Mouse (Mus musculus) adipose tissue, adult 10 weeks (tissue): ENCODE data around the gene Maco1. TPM values are rescaled to one million over a fixed set of nuclear protein-coding genes. Genes with fewer than 3 reads are reported as not detected.

Experiments used
- polyA plus RNA-seq: library from polyadenylated mRNA; stranded (reverse); fragments of 350-450 nt; fragmentation: Illumina TruSeq; extraction: RNeasy Lipid Tissue Mini Kit (QIAGEN cat#74804); gene quantifications from one replicate; pipeline ENCODE4 v1.2.3, GENCODE M21; 2014; ENCODE audit warnings: low read depth, low replicate concordance

Maco1 gene
- polyA plus RNA-seq, result 39.7 TPM

DNA sequence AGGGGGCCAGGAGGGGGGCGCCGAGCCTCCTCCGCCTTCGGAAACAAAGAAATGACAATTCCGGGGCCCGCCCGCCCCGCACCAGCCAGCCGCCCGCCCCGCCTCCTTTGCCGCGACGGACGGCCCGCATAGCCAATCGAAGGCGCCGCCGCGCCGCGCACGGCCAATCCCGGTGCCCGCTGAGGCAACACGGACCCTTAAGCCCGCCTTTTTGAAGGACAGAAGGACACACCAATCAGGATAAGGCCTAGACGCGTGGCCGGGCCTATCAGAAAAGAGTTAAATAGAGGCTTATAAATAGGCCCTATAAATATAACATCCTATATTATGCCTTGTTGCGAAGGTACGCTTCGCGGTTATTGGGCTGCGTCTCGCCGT lies at the start of gene Maco1:
TSS of gene Maco1 (minus strand) at position 87 of the 378 bp plus-strand sequence.

DNA sequence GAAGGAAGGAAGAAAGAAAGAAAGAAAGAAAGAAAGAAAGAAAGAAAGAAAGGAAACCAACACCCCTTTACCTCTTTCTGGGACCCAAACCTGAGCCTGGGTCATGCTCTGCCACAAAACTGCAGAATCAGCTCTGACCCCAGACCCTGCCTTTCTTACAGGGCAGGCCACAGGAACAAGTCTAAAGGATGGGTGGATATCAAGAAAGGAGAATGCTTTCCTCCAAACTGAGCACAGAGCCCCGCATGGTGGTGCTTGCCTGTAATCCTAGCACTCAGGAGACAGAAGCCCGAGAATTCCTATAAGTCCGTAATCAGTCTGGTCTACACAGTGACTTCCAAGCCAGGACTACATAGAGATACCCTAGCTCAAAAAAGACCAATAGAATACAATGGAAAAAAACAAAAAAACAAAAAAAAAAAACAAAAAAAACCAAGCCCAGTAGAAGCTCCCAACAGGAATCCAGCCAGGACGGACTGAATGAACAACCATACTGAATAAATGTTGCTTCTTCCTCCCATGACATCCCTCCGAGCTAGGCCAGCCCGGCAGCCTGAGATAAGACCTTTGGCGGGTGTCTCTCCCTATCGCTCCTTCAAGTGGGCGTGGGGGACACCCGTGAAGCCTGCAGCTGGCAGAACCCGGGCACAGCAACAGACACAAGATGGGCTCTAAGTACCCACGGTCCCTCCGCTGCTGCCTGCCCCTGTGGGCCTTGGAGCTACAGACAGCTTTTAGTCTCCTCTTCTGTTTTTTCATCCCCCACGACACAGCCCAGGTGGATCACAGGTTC lies 11.0 kb upstream of the Maco1 start, which contains the start of gene Rhd:
TSS of gene Rhd (plus strand) at position 600 of the 793 bp plus-strand sequence.

DNA sequence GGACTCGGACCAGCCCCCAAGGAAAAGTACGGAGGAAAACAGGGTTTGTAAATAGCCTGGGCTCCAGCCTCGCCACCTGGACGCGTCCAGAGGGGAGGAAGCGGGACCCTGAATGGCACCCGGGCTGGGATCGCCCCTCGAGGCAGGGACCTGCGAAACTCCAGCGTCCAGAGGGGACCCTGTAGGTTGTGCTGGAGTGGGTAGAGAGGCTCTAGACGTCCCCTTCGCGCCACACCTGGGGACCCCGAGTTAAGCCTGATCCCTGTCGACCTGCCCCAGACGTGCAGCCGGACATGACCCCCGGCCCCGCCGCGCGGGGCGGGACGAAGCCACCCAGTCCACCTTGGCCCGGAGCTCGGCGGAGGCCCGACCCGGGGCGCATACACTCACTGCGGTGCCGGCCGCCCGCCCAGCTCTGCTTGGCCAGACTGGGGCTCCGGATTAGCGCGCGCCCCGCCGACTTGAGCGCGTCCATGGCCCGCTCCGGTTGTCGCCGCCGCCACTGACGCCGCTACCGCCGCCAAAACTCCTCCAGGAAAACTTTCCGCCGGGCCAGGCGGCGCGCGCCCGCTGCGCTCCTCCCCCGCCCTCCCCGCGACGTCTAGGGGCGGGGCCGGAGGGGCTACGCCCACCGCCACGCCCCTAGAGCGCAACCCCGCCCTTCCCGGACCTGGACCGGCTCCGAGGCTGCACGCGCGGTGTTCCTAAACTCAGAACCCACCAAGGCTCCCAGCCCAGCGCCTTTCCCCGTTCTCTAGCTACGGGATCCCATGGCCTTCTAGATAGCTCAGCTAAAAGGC lies 85.5 kb downstream of the Maco1 start, which contains the start of gene Ldlrap1:
TSS of gene Ldlrap1 (minus strand) at position 599 of the 800 bp plus-strand sequence.

Other genes starting within 250 kb of the Maco1 start
- 9.9 TPM for gene Man1c1, start 149.1 kb downstream of the Maco1 start, polyA plus RNA-seq
- gene Ldlrap1, start 85.3 kb downstream of the Maco1 start, polyA plus RNA-seq, result 13.3 TPM
- not detected for gene Rhd, start 11.2 kb upstream of the Maco1 start, polyA plus RNA-seq
- 125 TPM for gene Tmem50a, start 61.7 kb upstream of the Maco1 start, polyA plus RNA-seq
- 458 TPM for gene Rsrp1, start 70.2 kb upstream of the Maco1 start, polyA plus RNA-seq
- 78.0 TPM for gene Syf2, start 77.6 kb upstream of the Maco1 start, polyA plus RNA-seq